Mouse (Mus musculus) neural tube, embryonic 11.5 days (tissue): ENCODE data around the gene Ccdc32. TPM values are rescaled to one million over a fixed set of nuclear protein-coding genes. Genes with fewer than 3 reads are reported as not detected.

Experiments used
- ATAC-seq: fragments of 200-750 bp; cut with Nextera tagmentation; 2 replicates; pipeline ENCODE4 v1.8.0; 2017; ENCODE audit warnings: moderate number of reproducible peaks, mild to moderate bottlenecking, moderate TSS enrichment, moderate library complexity; ENCODE audit not compliant: insufficient read depth, low FRiP score, low TSS enrichment
- DNase-seq: peaks from one replicate; pipeline ENCODE4 v3.0.0-alpha.2; 2015; ENCODE audit warnings: low spot score
- H3K27ac ChIP-seq: fragments of 300-500 bp; sonication (generic); 2 replicates; pipeline ENCODE4 v1.5.1; 2014; ENCODE audit warnings: low read depth, mild to moderate bottlenecking, low read length
- H3K27me3 ChIP-seq: fragments of 300-500 bp; sonication (generic); 2 replicates; pipeline ENCODE4 v1.6.1; 2014; ENCODE audit warnings: mild to moderate bottlenecking, low read length, mixed read lengths; ENCODE audit not compliant: control insufficient read depth, insufficient read depth
- H3K36me3 ChIP-seq: fragments of 300-500 bp; sonication (generic); 2 replicates; pipeline ENCODE4 v1.6.1; 2014; ENCODE audit warnings: mild to moderate bottlenecking, low read length, moderate library complexity, mixed read lengths; ENCODE audit not compliant: control insufficient read depth, insufficient read depth
- H3K4me1 ChIP-seq: fragments of 300-500 bp; sonication (generic); 2 replicates; pipeline ENCODE4 v1.6.1; 2014; ENCODE audit warnings: low read length, mixed read lengths; ENCODE audit not compliant: control insufficient read depth, insufficient read depth
- H3K4me2 ChIP-seq: fragments of 300-500 bp; sonication (generic); 2 replicates; pipeline ENCODE4 v1.6.1; 2014; ENCODE audit warnings: low read depth, mild to moderate bottlenecking, moderate library complexity
- H3K4me3 ChIP-seq: fragments of 300-500 bp; sonication (generic); 2 replicates; pipeline ENCODE4 v1.5.1; 2014; ENCODE audit warnings: low read depth, low read length
- H3K9ac ChIP-seq: fragments of 300-500 bp; sonication (generic); 2 replicates; pipeline ENCODE4 v1.6.1; 2014; ENCODE audit warnings: mild to moderate bottlenecking, low read length
- H3K9me3 ChIP-seq: fragments of 300-500 bp; sonication (generic); 2 replicates; pipeline ENCODE4 v1.6.1; 2016; ENCODE audit warnings: low read length; ENCODE audit not compliant: control insufficient read depth
- WGBS: fragments of 180-500 bp; shearing (Covaris S2); extraction: QIAGEN DNeasy Blood & Tissue Kit; methylation state at CpG from one replicate; pipeline ENCODE4 v1.1.7; 2014; 5-methylcytosine and 5-hydroxymethylcytosine counted together
- polyA plus RNA-seq: library from polyadenylated mRNA; unstranded; fragments of >200 nt; fragmentation: Nextera tagmentation; extraction: Ambion mirVana; gene quantifications from 2 replicates; pipeline ENCODE4 v1.2.1, GENCODE M21; 2014

Ccdc32 gene
- polyA plus RNA-seq, 1 experiment from 2014 or later: 27.7 TPM

GRCm38 (mm10) chr2:118999025-118999639, 30.1 kb downstream of the Ccdc32 start:
- DNase-seq (no peak), ATAC-seq (no peak)
- H3K27me3 ChIP-seq: no peaks in the 10 kb centered on the region
- no peaks in the 10 kb centered on the region for H3K9me3 ChIP-seq
- 45% methylated on average over 3 of the region's 3 CpGs for WGBS
- no peaks in the 10 kb centered on the region for H3K36me3 ChIP-seq
- H3K4me3 ChIP-seq: no peak overlapping the region
- no peak overlapping the region for H3K4me2 ChIP-seq
- H3K9ac ChIP-seq: no peak overlapping the region
- H3K27ac ChIP-seq: no peak overlapping the region
- 0 out of 2 replicates have a peak, but pooled peaks cover 4% of the 10 kb centered on the region for H3K4me1 ChIP-seq

GRCm38 (mm10) chr2:118998115-118998866, 30.9 kb downstream of the Ccdc32 start:
- 72% methylated on average over 6 of the region's 6 CpGs for WGBS
- Histone ChIP-seq H3K4me2 (no peak overlapping the region), H3K27ac (no peak overlapping the region), H3K36me3 (no peaks in the 10 kb centered on the region), H3K9me3 (no peaks in the 10 kb centered on the region), H3K9ac (no peak overlapping the region), H3K27me3 (no peaks in the 10 kb centered on the region), H3K4me3 (no peak overlapping the region), H3K4me1 (0 out of 2 replicates have a peak, but pooled peaks cover 4% of the 10 kb centered on the region)
- DNase-seq (no peak), ATAC-seq (no peak)

GRCm38 (mm10) chr2:118996798-118997105, 32.4 kb downstream of the Ccdc32 start:
- Histone ChIP-seq H3K4me3 (no peak overlapping the region), H3K27me3 (no peaks in the 10 kb centered on the region), H3K4me1 (0 out of 2 replicates have a peak, but pooled peaks cover 4% of the 10 kb centered on the region), H3K4me2 (no peak overlapping the region), H3K9me3 (no peaks in the 10 kb centered on the region), H3K9ac (no peak overlapping the region), H3K36me3 (no peaks in the 10 kb centered on the region), H3K27ac (no peak overlapping the region)
- ATAC-seq: no peak
- DNase-seq: no peak
- 41% methylated on average over 1 of the region's 1 CpGs for WGBS

GRCm38 (mm10) chr2:118995919-118996797, 33.0 kb downstream of the Ccdc32 start:
- Histone ChIP-seq H3K27me3 (no peaks in the 10 kb centered on the region), H3K4me2 (no peak overlapping the region), H3K9ac (no peak overlapping the region), H3K4me3 (no peak overlapping the region), H3K9me3 (no peaks in the 10 kb centered on the region), H3K36me3 (no peaks in the 10 kb centered on the region), H3K4me1 (0 out of 2 replicates have a peak, but pooled peaks cover 4% of the 10 kb centered on the region), H3K27ac (0 out of 2 replicates have a peak overlapping the region, but pooled peaks have one; percentile 34)
- ATAC-seq: no peak
- 42% methylated on average over 16 of the region's 16 CpGs for WGBS
- DNase-seq: no peak

- no peak overlapping the region for H3K4me3 ChIP-seq
- no peaks in the 10 kb centered on the region for H3K27me3 ChIP-seq
- no peak overlapping the region for H3K27ac ChIP-seq
- no peaks in the 10 kb centered on the region for H3K36me3 ChIP-seq
- H3K9me3 ChIP-seq: no peaks in the 10 kb centered on the region
- DNase-seq: no peak
- 0 out of 2 replicates have a peak, but pooled peaks cover 4% of the 10 kb centered on the region for H3K4me1 ChIP-seq
- H3K4me2 ChIP-seq: no peak overlapping the region
- H3K9ac ChIP-seq: no peak overlapping the region
- WGBS: 57% methylated on average over 5 of the region's 5 CpGs
- ATAC-seq: no peak
Observed at GRCm38 (mm10) chr2:118995490-118995889, 33.7 kb downstream of the Ccdc32 start.

- no peak for ATAC-seq
- WGBS: 69% methylated on average over 8 of the region's 8 CpGs
Observed at GRCm38 (mm10) chr2:118983812-118984211, 45.4 kb downstream of the Ccdc32 start.

GRCm38 (mm10) chr2:118980841-118981240, 48.4 kb downstream of the Ccdc32 start:
- Histone ChIP-seq H3K4me3 (no peak overlapping the region), H3K9ac (no peak overlapping the region), H3K4me2 (no peak overlapping the region), H3K36me3 (no peaks in the 10 kb centered on the region), H3K27me3 (peaks cover 13% of the 10 kb centered on the region), H3K4me1 (no peaks in the 10 kb centered on the region), H3K27ac (no peak overlapping the region), H3K9me3 (no peaks in the 10 kb centered on the region)
- ATAC-seq: no peak
- no peak for DNase-seq
- WGBS: 84% methylated on average over 6 of the region's 6 CpGs

More at GRCm38 (mm10) chr2:118983812-118984211, 45.4 kb downstream of the Ccdc32 start:
- Histone ChIP-seq H3K27ac (no peak overlapping the region), H3K4me1 (no peaks in the 10 kb centered on the region), H3K27me3 (no peaks in the 10 kb centered on the region), H3K4me2 (no peak overlapping the region), H3K4me3 (no peak overlapping the region), H3K9me3 (no peaks in the 10 kb centered on the region), H3K9ac (no peak overlapping the region), H3K36me3 (no peaks in the 10 kb centered on the region)
- DNase-seq: no peak

- DNase-seq: peak; percentile 42
- Histone ChIP-seq H3K4me2 (no peak overlapping the region), H3K9ac (no peak overlapping the region), H3K27ac (no peak overlapping the region), H3K36me3 (no peaks in the 10 kb centered on the region), H3K4me3 (no peak overlapping the region), H3K27me3 (peaks cover 32% of the 10 kb centered on the region), H3K9me3 (no peaks in the 10 kb centered on the region), H3K4me1 (no peaks in the 10 kb centered on the region)
- 36% methylated on average over 6 of the region's 6 CpGs for WGBS
- no peak for ATAC-seq
Observed at GRCm38 (mm10) chr2:118978064-118978463, 51.1 kb downstream of the Ccdc32 start.
